Mouse (Mus musculus) thymus, adult 2 months (tissue): ENCODE results near the gene Fam20a.

Experiments used
- CTCF ChIP-seq: fragments of 200-500 bp; IDR thresholded peaks from 2 replicates; pipeline ENCODE4 v1.5.1; 2012; ENCODE audit warnings: mild to moderate bottlenecking, control low read depth, low read length, moderate library complexity, borderline replicate concordance; ENCODE audit not compliant: control insufficient read depth, poor library complexity, insufficient read depth; ENCODE audit errors: extremely low read depth
- POLR2A ChIP-seq: fragments of 200-500 bp; IDR thresholded peaks from 2 replicates; pipeline ENCODE4 v1.6.1; 2012; ENCODE audit warnings: mild to moderate bottlenecking, low read length, control low read depth, moderate library complexity; ENCODE audit not compliant: control insufficient read depth, poor library complexity, insufficient read depth; ENCODE audit errors: extremely low read depth

DNA sequence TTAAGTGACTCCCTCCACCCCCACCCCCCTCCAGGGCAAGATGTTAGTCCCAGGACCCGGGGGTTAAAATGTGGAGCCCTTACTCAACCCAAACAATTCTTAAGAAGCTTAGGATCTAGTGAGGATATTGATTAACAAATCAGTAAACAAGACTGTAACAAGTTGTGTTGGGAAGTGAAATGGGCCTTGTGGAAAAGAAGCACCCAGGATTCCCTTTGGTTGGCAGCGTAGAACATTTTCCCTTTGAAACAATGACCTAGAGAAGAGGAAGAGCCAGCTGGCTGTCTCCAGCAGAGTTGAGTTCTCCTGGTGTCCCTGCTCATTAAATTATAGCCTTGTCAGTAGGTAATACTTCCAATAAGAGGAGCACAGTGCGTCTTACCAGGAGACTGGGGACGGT is 13.3 kb downstream of the Fam20a start:
- TF ChIP-seq POLR2A = no peak
- TF ChIP-seq CTCF = no peak
